Mouse (Mus musculus) heart, postnatal 14 days (tissue): ENCODE results near the gene Fam227b. TPM values are rescaled to one million over a fixed set of nuclear protein-coding genes. Genes with fewer than 3 reads are reported as not detected.

Experiments used
- DNase-seq, 2 experiments: peaks; one replicate each; pipeline ENCODE4 v3.0.0; 2021 to 2022
- intact Hi-C: fragments of 180-260 bp; cut with DNase I; formaldehyde crosslinking; loops from one replicate; pipeline ENCODE4 v1.15.1; 2025
- long read RNA-seq, 2 experiments: library from polyadenylated mRNA; stranded (forward); transcript quantifications; one replicate each; pipeline ENCODE4 v2.0.0; 2021
- total RNA-seq, 2 experiments: library from RNA; stranded (reverse); gene quantifications; 2 replicates each; pipeline ENCODE4 v1.2.3; 2021

The Fam227b gene
- total RNA-seq = not detected
- long read RNA-seq, experiment 1 = 0 reads
- long read RNA-seq, experiment 2 = 0 reads

DNA sequence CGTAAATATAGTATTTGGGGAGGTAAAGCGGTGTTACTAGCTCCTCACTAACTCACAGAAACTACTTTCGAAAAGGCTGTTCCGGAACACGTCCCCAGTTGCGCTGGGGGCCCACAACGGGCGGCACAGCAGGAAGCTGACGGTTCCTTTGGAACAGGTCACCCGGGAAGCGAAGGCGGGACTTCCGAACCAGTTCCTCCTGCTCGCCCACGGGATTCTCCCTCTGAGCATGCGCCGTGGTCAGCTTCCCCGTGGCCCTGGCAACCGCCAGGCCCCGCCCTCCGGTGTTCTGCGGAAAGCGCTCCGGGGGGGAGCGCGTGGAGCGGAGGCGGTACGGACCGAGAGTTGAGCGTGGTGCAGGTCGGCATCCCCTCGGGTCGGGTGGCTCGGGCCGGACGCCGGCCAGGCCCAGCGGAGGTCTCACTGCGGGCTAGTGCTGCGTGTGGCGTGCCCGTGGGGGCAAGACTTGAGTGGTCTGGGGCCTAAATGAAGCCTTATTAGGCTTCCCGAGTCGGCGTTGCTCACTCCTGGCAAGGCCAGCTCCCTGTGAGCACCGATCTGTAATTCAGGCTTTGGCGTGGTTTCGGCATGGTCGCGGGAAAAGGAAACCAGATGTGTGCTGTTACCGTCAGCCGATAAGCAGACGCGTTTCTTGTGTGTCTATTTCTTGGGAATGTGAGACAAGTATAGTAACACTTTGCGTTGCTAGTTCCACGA lies at the start of gene Fam227b, which contains the start of gene Dtwd1:
Gene Fam227b, minus strand, starts transcription at position 150 of the 717 bp plus-strand sequence.
Gene Dtwd1, plus strand, starts transcription at position 287 of the 717 bp plus-strand sequence.
- peak; percentile 99 for DNase-seq

DNA sequence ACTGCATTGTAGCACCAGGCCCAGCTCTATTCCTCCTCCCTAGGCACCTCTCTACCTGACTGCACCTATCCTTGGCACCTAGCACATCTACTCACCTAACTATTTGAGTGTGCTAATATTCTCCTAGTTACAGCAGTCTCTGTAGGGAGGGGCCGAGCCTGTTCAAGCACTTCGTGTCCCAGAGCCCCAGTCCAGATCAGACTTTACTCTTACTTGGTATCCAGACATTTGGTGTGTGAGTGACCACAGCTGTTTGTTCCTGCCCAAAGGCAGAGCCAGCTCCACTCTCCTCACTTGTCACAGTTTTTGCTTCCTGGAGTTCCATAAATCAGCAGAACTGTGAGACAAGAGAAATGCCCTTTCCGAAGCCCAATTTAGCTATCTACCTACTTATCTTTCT lies 47.2 kb upstream of the Fam227b start:
- intact Hi-C loops = no loop called here
- peak; percentile 14 to 29 for DNase-seq

More for the DNA sequence above, at the start of gene Fam227b, which contains the start of gene Dtwd1:
- intact Hi-C loops = loop anchor here (5.0 kb wide), 1 partner anchor 295 kb away; the partner anchor contains the start of genes Cops2 and Galk2

DNA sequence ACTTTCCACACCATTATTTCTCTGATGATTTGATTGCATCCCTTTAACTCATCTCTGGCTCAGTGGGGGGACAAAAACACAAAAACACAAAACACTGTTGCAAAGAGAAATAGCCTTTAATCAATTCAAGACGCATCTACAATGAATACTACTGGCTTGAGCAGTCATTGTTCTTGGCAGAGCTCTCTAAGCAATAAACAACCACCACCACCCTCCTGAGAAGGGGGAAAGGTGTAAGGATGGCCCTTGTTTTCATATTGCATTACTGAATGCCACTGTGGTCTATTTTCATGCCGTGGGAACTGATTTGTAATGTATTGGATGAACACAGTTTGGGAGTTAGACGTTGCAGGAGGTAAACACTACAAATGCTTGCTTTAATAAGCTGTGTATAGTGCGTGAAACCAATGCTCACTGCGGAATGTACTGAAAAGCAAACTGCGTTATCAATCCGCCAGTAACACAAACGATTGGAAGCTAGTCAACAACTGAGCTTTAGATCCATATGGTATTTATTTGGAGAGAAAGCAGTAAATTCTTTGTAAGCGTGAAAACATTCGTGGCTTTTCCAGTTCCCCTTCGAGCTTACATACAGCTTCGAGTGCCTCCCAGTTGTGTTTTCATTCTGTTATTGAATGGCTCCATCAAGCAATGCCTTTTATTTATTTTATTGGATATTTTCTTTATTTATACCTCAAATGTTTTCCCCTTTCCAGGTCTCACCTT lies 44.0 kb upstream of the Fam227b start:
- DNase-seq = no peak
- intact Hi-C loops = no loop called here

DNA sequence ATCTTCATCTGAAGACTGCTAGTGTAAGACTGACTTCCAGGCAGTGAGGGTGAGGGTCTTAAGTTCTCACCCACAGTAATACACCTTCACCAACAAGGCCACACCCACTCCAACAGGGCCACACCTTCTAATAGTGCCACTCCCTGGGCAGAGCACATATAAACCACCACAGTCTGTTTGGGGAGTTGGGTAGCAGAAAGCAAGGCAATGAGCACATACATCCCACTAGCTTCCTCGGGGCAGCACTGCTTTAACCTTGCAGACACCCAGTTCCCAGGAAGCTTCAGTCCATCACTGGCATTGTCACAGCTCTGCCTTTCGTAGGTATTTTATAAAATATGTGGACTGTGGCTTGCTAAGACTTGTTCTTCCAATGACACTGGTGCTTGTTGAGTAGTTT lies 40.3 kb upstream of the Fam227b start:
- intact Hi-C loops = no loop called here
- no peak for DNase-seq

DNA sequence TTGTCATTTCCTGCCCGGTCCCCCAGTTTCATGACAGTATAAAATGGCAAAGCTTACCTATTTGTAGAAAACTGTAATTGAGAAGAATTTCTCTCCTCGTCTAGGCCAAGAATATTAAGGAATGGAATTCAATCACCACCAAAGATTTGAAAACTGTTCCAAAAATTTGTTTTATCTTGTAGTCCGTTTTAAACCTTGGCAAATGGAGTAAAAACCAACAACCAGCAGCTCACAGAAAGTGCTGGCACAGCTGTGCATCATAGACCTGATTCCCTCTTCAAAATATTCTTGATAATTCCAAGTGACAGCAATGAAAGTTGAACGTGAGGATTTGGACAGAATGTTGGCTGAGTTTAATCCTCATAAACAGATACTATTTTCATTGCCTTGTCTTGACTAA lies 39.5 kb upstream of the Fam227b start:
- intact Hi-C loops = no loop called here
- DNase-seq = no peak

DNA sequence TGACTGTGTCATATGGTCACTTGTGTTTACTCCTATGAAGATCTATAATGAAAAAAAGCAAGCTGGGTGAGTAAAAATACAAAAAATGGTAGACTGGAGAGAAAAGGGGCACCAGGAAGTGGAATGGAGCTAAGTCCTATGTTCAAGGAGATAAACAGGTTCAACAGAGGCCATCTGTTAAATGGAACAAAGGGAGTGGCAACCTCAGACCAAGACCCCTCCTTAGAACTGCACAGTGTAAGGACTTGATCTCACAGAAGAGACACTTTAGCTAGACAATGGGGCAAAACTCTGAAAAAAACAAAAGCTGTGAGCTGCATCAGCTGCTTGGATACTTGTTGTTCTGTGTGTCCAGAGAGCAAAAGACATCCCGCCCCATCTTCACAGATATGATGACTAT lies 19.6 kb upstream of the Fam227b start:
- DNase-seq = no peak
- intact Hi-C loops = no loop called here

DNA sequence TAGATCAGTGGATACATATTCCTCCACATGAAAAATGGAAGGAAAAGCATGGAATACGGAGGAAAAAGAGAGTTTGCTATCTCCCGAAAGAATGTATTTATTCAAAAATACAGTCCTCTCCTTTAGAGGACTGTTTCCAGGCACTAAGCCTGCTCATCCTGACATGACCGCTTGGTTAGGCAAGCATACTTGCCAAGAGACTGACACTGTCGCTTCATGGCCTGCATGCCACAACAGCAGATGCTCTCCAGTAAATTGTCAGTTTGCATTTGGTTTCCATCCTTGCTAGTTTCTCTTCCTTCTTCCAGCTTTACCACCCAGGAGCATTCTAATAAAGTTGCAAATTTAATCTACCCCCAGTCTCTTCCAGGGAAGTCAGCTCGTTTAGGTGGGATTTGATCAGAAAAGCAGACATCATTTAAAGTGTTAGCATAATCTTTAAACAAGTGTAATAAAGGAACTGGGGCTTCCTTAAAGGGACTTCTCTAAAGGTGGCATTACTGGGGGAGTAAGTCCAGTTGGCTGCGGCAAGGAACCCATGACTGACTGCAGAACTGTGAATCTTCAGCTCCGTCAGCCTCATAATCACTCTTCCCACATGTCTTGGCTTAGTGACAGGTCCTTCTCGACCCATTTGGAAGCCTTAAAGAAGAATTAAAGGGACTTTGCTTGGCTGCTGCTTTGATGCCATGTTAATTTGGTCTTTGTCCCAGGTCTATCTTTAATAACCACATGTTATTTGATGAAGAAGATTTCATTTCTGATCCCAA lies 15.2 kb upstream of the Fam227b start:
- intact Hi-C loops = no loop called here
- DNase-seq = no peak

DNA sequence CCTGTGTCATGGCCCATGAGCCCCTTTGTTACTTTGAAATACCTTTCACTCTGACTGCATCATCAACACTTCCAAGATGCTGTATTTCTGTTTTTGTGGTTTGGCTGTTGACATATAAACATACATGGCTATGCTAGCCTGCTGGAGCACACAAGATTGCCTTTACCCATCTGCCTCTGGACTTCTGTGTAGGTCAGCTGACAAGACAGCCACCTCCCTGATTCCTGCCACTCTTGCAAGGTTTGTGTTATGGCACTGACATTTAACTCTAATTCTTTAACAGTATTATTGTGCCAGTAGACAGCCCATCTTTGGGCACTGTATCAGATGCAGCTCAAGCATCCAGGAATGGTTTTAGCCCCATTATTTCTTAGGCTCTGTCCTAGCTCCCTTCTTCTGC lies 14.5 kb upstream of the Fam227b start:
- intact Hi-C loops = no loop called here
- no peak for DNase-seq

DNA sequence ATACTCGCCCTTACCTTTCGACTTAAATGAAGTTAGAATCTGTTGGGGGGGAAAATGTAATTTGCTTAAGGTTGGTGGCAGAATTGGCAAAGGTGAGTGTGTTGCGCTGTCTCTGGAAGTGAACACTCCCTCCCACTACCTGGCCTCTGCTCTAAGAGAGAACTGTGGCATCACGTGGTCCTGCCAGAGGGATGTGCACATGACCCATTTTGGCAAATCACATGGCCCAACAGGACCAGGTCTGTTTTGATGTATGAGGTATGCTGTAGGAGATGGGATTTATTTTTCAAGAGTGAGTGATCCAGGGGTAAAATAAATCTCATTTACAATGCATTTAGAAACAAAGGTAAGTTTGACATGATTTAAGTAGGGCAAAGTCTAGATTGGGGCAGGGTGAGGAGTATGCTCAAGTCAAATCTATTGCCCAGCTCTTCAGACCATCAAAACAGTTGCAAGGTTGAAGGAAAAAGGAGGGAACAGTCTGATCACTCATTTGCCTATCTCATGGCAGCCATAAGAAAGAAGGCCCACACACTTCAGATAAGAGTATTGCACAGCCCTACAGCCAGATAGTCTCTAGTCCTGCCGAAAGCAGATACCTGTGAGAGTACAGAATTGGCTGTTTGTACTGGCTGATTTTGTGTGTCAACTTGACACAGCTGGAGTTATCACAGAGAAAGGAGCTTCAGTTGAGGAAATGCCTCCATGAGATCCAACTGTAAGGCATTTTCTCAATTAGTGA lies 13.6 kb upstream of the Fam227b start:
- no peak for DNase-seq
- intact Hi-C loops = no loop called here

DNA sequence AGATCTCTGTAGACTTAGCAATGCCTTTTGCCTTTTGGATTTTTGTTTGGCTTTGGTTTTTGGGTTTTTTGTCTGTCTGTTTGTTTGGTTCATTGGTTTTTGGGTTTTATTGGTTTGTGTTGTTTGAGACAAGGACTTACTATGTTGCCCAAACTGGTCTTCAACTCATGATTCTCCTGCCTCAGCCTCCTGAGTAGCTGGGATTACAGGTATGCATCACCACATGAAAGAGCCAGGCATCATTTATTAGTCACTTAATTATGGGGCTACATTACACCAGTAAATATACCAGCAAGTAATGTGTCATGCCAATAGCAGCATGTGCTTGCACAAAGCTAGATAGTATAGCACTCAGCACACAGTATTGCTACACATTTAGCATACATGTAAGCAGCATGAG lies 4.1 kb downstream of the Fam227b start:
- intact Hi-C loops = no loop called here
- no peak for DNase-seq

DNA sequence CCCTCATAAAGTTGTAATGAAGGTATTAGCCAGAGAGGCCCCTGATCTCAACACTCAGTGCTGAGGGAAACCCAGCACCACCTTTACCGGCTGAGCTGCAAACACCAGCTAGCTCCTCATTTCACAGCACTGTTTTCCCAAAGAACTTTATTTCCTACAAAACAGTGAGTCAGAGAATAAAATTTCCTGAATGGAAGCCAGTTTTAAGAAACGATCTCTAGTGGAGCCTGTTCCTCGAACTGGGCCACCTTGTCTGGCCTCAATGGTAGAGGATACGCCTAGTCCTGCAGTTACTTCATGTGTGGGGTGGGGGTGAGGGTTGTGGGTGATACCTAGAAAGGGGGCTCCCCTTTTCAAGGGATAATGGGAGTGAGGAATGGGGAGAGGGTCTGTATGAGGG lies 57.2 kb downstream of the Fam227b start:
- no peak for DNase-seq

DNA sequence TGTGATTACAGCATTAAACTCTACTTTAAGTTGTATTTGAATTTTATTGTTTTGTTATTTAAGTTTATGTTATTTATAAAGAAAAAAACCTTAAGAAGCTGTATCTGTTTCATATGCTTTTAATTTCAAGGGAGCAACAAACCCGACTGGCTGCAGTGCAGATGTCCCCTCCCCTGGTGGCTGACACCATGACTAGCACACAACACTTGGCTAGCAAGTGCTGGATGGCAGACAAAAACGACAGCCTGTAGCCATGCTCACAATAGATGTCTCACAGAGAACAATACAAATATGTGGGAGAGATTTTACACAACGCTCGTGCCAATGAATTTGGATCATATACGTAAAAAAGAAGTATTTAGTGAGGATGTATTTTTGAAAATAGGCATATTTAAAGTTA lies 61.4 kb downstream of the Fam227b start:
- intact Hi-C loops = no loop called here
- DNase-seq = no peak

More for the DNA sequence above, 57.2 kb downstream of the Fam227b start:
- intact Hi-C loops = no loop called here

DNA sequence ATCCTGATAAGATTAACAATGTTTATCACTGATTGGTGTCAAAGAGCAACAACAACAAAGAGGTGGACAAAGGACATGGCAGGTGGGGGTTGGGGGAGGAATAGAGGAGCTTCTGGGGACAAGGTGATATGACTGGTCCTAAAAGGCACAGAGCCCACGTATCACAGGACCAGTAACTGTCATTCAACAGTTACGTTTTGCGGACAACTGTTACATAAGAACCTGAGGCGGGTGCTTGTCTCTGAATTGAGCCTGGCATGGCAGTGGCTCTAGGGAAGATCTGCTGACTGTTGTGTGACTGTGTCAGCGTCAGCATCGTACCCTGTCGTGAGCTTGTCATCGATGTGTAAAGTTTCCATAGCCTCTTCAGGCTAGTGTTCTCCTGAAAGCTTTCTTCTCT lies 65.6 kb downstream of the Fam227b start:
- no peak for DNase-seq
- intact Hi-C loops = no loop called here

DNA sequence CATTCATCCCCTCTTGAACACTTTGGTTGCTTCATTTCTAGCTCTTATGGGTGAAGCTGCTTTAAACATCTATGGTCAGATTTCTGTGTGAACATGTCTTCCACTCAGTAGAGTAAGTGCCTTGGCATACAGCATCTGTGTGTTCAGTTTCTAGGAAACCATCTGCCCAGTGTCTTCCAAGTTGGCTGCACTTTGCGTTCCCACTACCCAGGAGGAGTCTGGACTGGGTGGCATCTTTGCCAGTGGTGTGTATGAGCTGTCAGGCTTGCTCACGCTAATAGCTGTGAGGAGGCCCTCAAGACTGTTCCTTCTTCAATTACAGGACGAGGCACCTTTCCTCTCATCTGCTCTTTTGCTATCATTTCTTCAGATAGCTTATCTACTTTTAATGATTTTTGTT lies 67.5 kb downstream of the Fam227b start:
- intact Hi-C loops = no loop called here
- no peak for DNase-seq

DNA sequence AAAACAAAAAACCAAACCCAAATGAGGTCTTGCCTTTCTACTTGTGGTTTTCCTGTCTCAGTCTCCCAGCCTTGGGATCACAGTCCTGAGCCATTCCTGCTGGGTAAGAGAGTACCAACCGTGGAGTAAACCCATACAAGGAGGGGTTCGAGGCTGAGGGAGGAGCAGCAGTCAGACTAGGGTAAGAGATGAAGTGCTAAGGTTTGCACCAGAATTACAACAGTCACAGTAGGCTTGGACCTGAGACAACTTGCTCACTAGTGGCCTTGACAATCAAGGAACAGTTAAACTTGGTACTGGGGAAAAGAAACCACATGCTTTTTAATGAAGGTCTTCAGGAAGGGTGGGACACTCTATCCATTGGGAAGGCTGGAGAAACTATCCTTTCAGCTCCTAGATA lies 72.7 kb downstream of the Fam227b start:
- DNase-seq = no peak
- intact Hi-C loops = no loop called here

DNA sequence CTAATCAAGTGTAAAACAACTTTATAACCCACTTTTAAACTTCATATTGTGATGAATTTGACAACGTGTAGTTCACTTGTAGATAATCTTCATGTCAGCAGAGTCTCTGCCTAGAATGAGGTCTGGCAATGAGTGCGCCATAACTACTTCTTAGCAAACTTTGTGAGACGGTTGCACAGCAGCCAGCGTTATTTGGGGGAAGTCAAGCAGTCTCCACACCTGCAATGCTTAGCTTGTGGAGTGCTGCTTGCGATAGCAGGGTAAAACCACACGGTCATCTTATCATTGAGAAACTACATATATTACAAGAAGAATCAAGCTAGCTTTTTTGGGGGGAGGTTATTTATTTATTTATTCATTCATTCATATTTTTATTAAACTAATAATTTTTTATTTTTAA lies 75.3 kb downstream of the Fam227b start:
- intact Hi-C loops = no loop called here
- DNase-seq = no peak

DNA sequence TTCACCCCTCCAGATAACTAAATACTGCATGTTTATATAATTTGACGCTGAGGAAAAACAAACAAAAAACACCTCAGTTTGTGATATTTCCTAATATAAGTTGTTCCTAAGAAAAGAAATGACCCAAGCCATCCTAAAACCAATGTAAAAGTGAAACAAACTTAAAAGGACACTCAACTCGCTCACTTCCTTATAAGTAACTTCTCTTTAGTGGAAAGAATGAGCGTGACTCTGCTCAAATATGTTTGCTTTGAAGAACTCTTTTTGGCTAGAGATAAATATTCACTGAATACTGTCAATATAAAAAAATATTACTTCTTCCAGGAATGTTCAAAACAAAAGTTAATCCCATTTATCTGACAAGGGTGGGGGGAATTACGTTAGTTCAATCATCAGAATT lies 78.1 kb downstream of the Fam227b start:
- DNase-seq = no peak
- intact Hi-C loops = no loop called here

DNA sequence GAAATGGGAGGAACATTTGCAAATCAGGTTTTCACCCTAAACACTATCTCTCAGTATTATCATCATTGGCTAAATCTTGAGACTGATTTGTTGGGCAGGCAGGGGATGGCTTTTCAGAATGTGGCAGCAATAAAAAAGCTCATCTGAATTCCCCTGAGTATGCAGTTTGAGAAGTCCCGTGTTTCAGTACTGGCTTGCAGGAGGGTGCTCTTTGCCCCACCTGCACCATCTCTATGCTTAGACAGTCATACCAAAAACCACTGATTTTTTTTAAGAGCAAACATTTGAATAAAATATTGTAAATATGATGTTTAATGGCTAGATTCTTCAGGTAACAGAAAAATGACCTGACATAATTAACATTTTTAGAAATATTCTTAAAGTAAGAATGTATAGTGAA lies 82.1 kb downstream of the Fam227b start:
- DNase-seq = no peak
- intact Hi-C loops = no loop called here

DNA sequence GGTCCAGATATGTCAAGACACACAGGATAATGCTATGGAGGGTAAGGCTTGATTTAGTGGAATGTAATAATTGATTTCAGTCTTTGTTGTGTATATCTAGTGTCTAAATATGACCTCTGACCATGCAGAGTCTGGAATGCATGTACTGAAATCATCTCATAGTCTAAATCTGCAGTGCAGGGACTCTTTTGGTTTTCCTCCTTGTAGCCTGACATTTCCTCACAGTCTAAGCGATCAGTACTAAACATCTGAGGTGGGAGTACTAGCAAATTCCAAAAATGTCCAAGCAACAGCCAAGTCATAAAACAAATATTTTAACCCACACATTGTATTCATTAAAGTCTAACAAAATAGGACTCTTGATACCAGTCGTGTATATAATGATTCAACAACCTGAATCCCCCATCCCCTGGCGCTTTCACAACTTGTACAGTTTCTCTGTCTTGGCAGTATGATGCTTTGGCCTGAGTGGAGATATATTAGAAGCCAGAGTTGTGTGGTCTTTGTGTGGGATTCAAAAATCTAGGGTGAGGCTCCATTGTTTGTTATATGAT lies 86.4 kb downstream of the Fam227b start:
- intact Hi-C loops = no loop called here
- no peak for DNase-seq

DNA sequence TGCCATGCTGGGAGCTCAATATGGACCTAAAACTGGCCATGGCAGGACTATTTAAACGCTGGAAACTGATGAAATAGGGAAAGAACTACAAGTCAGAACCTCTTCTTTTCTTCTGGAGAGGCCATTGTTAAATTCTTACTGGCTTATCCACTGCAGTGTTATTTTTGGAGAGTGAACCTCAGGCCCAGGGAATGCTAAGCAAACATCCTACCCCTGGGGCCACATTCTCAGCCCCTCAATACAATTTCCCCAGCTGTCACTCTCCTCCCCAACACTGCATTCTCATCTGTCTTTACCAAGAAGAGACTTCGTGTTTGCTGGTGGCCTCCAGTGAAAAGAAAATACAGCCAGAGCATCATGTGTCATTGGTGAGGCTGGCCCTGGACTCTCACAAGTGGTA lies 87.0 kb downstream of the Fam227b start:
- intact Hi-C loops = no loop called here
- no peak for DNase-seq
